Mouse (Mus musculus) stomach, embryonic 14.5 days (tissue): ENCODE data around the gene 4930442H23Rik. TPM values are rescaled to one million over a fixed set of nuclear protein-coding genes. Genes with fewer than 3 reads are reported as not detected.
"Not testable (repeated sequence)": the region's sequence is repeated elsewhere in the genome, so short reads cannot be mapped to it uniquely, and the experiment has no call there.

ENCODE experiments used
- ATAC-seq: fragments of 200-750 bp; cut with Nextera tagmentation; 2 replicates; pipeline ENCODE4 v1.8.0; 2017; ENCODE audit warnings: low read depth, moderate TSS enrichment; ENCODE audit not compliant: insufficient number of reproducible peaks, insufficient read depth, low FRiP score
- H3K27ac ChIP-seq: fragments of 300-500 bp; sonication (generic); 2 replicates; pipeline ENCODE4 v1.5.1; 2014; ENCODE audit warnings: mild to moderate bottlenecking, low read length, moderate library complexity, mixed read lengths
- H3K27me3 ChIP-seq: fragments of 300-500 bp; sonication (generic); 2 replicates; pipeline ENCODE4 v1.6.1; 2014; ENCODE audit warnings: low read length, control low read depth, mixed read lengths; ENCODE audit not compliant: control insufficient read depth, insufficient read depth
- H3K36me3 ChIP-seq: fragments of 300-500 bp; sonication (generic); 2 replicates; pipeline ENCODE4 v1.6.1; 2014; ENCODE audit warnings: mild to moderate bottlenecking, control low read depth, low read length, moderate library complexity, mixed read lengths; ENCODE audit not compliant: control insufficient read depth, insufficient read depth
- H3K4me1 ChIP-seq: fragments of 300-500 bp; sonication (generic); 2 replicates; pipeline ENCODE4 v1.6.1; 2014; ENCODE audit warnings: low read length, control low read depth, mixed read lengths; ENCODE audit not compliant: control insufficient read depth, insufficient read depth
- H3K4me2 ChIP-seq: fragments of 300-500 bp; sonication (generic); replicated peaks from 2 replicates; pipeline ENCODE4 v1.6.1; 2014; ENCODE audit warnings: low read depth, low read length, control low read depth
- H3K4me3 ChIP-seq: fragments of 300-500 bp; sonication (generic); 2 replicates; pipeline ENCODE4 v1.5.1; 2014; ENCODE audit warnings: low read depth, low read length, control low read depth
- H3K9ac ChIP-seq: fragments of 300-500 bp; sonication (generic); replicated peaks from 2 replicates; pipeline ENCODE4 v1.6.1; 2014; ENCODE audit warnings: low read depth, mild to moderate bottlenecking, control low read depth, low read length, moderate library complexity, mixed read lengths
- H3K9me3 ChIP-seq: fragments of 300-500 bp; sonication (generic); 2 replicates; pipeline ENCODE4 v1.6.1; 2016; ENCODE audit warnings: low read depth, low read length, control low read depth; ENCODE audit not compliant: control insufficient read depth
- WGBS: fragments of 180-500 bp; shearing (Covaris S2); extraction: QIAGEN DNeasy Blood & Tissue Kit; methylation state at CpG from one replicate; pipeline ENCODE4 v1.1.7; 2014; 5-methylcytosine and 5-hydroxymethylcytosine counted together
- polyA plus RNA-seq: library from polyadenylated mRNA; unstranded; fragments of >200 nt; fragmentation: Nextera tagmentation; extraction: Ambion mirVana; gene quantifications from 2 replicates; pipeline ENCODE4 v1.2.1, GENCODE M21; 2014

The 4930442H23Rik gene
- polyA plus RNA-seq, 1 experiment from 2014 or later = not detected

GRCm38 (mm10) chr10:81169411-81169900 lies 14.2 kb downstream of the 4930442H23Rik start:
- not testable (repeated sequence) for ATAC-seq, H3K36me3 ChIP-seq, H3K4me3 ChIP-seq, H3K9ac ChIP-seq, H3K27me3 ChIP-seq, H3K9me3 ChIP-seq
- Histone ChIP-seq H3K27ac (peak overlapping the region; percentile 27; the same call in 1 of the 2 replicates), H3K4me2 (0 out of 2 replicates have a peak overlapping the region, but pooled peaks have one; percentile 10), H3K4me1 (peaks cover 22% of the 10 kb centered on the region)
- WGBS = 21% methylated on average over 14 of the region's 14 CpGs

GRCm38 (mm10) chr10:81168521-81169244 lies 15.0 kb downstream of the 4930442H23Rik start:
- H3K36me3 ChIP-seq = peaks cover 1% of the 10 kb centered on the region; the same call in 1 of the 2 replicates
- 0 out of 2 replicates have a peak overlapping the region, but pooled peaks have one; percentile 15 for H3K9ac ChIP-seq
- ATAC-seq = peak; percentile 57; the same call in 1 of the 2 replicates
- H3K9me3 ChIP-seq = no peaks in the 10 kb centered on the region
- no peaks in the 10 kb centered on the region for H3K27me3 ChIP-seq
- H3K4me3 ChIP-seq = peak overlapping the region; percentile 80
- H3K27ac ChIP-seq = peak overlapping the region; percentile 66
- H3K4me2 ChIP-seq = peak overlapping the region; percentile 48
- H3K4me1 ChIP-seq = peaks cover 15% of the 10 kb centered on the region
- 1% methylated on average over 29 of the region's 29 CpGs for WGBS

- no peak overlapping the region for H3K9ac ChIP-seq
- peak overlapping the region; percentile 48 for H3K4me2 ChIP-seq
- H3K4me1 ChIP-seq = peaks cover 10% of the 10 kb centered on the region; the same call in 1 of the 2 replicates
- H3K27me3 ChIP-seq = no peaks in the 10 kb centered on the region
- 8% methylated on average over 5 of the region's 5 CpGs for WGBS
- H3K4me3 ChIP-seq = peak overlapping the region; percentile 80
- peak overlapping the region; percentile 66 for H3K27ac ChIP-seq
- peaks cover 5% of the 10 kb centered on the region; the same call in 1 of the 2 replicates for H3K36me3 ChIP-seq
- peak; percentile 56 for ATAC-seq
- H3K9me3 ChIP-seq = no peaks in the 10 kb centered on the region
Observed at GRCm38 (mm10) chr10:81168087-81168431, 15.6 kb downstream of the 4930442H23Rik start.

GRCm38 (mm10) chr10:81167200-81168086 lies 16.2 kb downstream of the 4930442H23Rik start, which contains the start of gene Pias4:
Gene Pias4, minus strand, starts transcription at chr10:81167923.
- WGBS = under 1% methylated on average over 45 of the region's 64 CpGs
- Histone ChIP-seq H3K36me3 (peaks cover 10% of the 10 kb centered on the region; the same call in 1 of the 2 replicates), H3K27me3 (no peaks in the 10 kb centered on the region), H3K4me3 (peak within 1 kb of the TSS; percentile 80), H3K27ac (peak within 1 kb of the TSS; percentile 66), H3K9ac (peak within 1 kb of the TSS; percentile 66), H3K9me3 (no peaks in the 10 kb centered on the region), H3K4me1 (peaks cover 7% of the 10 kb centered on the region; the same call in 1 of the 2 replicates), H3K4me2 (peak within 1 kb of the TSS; percentile 92)
- peak; percentile 91 for ATAC-seq

GRCm38 (mm10) chr10:81165118-81165517 lies 18.5 kb downstream of the 4930442H23Rik start:
- WGBS = 67% methylated on average over 8 of the region's 8 CpGs
- no peaks in the 10 kb centered on the region for H3K9me3 ChIP-seq
- H3K27me3 ChIP-seq = no peaks in the 10 kb centered on the region
- no peak overlapping the region for H3K4me2 ChIP-seq
- H3K4me3 ChIP-seq = no peak overlapping the region
- no peak overlapping the region for H3K27ac ChIP-seq
- no peak overlapping the region for H3K9ac ChIP-seq
- H3K36me3 ChIP-seq = peaks cover 33% of the 10 kb centered on the region
- H3K4me1 ChIP-seq = peaks cover 7% of the 10 kb centered on the region; the same call in 1 of the 2 replicates
- no peak for ATAC-seq

GRCm38 (mm10) chr10:81162318-81162652 lies 21.4 kb downstream of the 4930442H23Rik start:
- no peak for ATAC-seq
- no peak overlapping the region for H3K4me2 ChIP-seq
- WGBS = 65% methylated on average over 2 of the region's 2 CpGs
- no peaks in the 10 kb centered on the region for H3K27me3 ChIP-seq
- H3K4me1 ChIP-seq = peaks cover 7% of the 10 kb centered on the region; the same call in 1 of the 2 replicates
- H3K4me3 ChIP-seq = no peak overlapping the region
- no peak overlapping the region for H3K27ac ChIP-seq
- H3K36me3 ChIP-seq = peaks cover 50% of the 10 kb centered on the region
- no peak overlapping the region; the same call in 1 of the 2 replicates for H3K9ac ChIP-seq
- H3K9me3 ChIP-seq = no peaks in the 10 kb centered on the region

- no peaks in the 10 kb centered on the region for H3K27me3 ChIP-seq
- H3K27ac ChIP-seq = no peak overlapping the region
- H3K9ac ChIP-seq = no peak overlapping the region; the same call in 1 of the 2 replicates
- no peaks in the 10 kb centered on the region for H3K9me3 ChIP-seq
- peaks cover 55% of the 10 kb centered on the region for H3K36me3 ChIP-seq
- no peak overlapping the region for H3K4me2 ChIP-seq
- H3K4me3 ChIP-seq = no peak overlapping the region
- peaks cover 6% of the 10 kb centered on the region; the same call in 1 of the 2 replicates for H3K4me1 ChIP-seq
- no peak for ATAC-seq
- WGBS = 72% methylated on average over 8 of the region's 8 CpGs
Observed at GRCm38 (mm10) chr10:81161602-81162317, 21.9 kb downstream of the 4930442H23Rik start.
